Mouse (Mus musculus) kidney, embryonic 15.5 days (tissue): ENCODE measurements at regions not wholly inside any gene's neighbourhood (a gene's known extent, or its start where the extent isn't known, plus 50 kb on each side); places are given as distances from the start of the nearest gene placed in this dataset.

Experiments
- ATAC-seq: fragments of 200-750 bp; cut with Nextera tagmentation; replicated peaks from 2 replicates; pipeline ENCODE4 v1.8.0; 2017; ENCODE audit warnings: moderate TSS enrichment; ENCODE audit not compliant: low FRiP score
- H3K27ac ChIP-seq: fragments of 300-500 bp; sonication (generic); 2 replicates; pipeline ENCODE4 v1.5.1; 2015; ENCODE audit warnings: mild to moderate bottlenecking, inconsistent platforms
- H3K27me3 ChIP-seq: fragments of 300-500 bp; sonication (generic); 2 replicates; pipeline ENCODE4 v1.6.1; 2015; ENCODE audit warnings: inconsistent platforms
- H3K36me3 ChIP-seq: fragments of 300-500 bp; sonication (generic); 2 replicates; pipeline ENCODE4 v1.6.1; 2015; ENCODE audit warnings: inconsistent platforms
- H3K4me1 ChIP-seq: fragments of 300-500 bp; sonication (generic); 2 replicates; pipeline ENCODE4 v1.6.1; 2015; ENCODE audit warnings: inconsistent platforms
- H3K4me2 ChIP-seq: fragments of 300-500 bp; sonication (generic); 2 replicates; pipeline ENCODE4 v1.6.1; 2015; ENCODE audit warnings: moderate library complexity, mild to moderate bottlenecking, inconsistent platforms
- H3K4me3 ChIP-seq: fragments of 300-500 bp; sonication (generic); replicated peaks from 2 replicates; pipeline ENCODE4 v1.5.1; 2015; ENCODE audit warnings: mild to moderate bottlenecking, inconsistent platforms
- H3K9ac ChIP-seq: fragments of 300-500 bp; sonication (generic); 2 replicates; pipeline ENCODE4 v1.6.1; 2015; ENCODE audit warnings: mild to moderate bottlenecking, inconsistent platforms
- H3K9me3 ChIP-seq: fragments of 300-500 bp; sonication (generic); replicated peaks from 2 replicates; pipeline ENCODE4 v1.6.1; 2016; ENCODE audit warnings: inconsistent platforms
- WGBS: fragments of 180-500 bp; shearing (Covaris S2); methylation state at CpG from one replicate; pipeline ENCODE4 v1.1.7; 2015; ENCODE audit warnings: mixed read lengths; 5-methylcytosine and 5-hydroxymethylcytosine counted together

GRCm38 (mm10) chr11:31753211-31753610 is 81.5 kb upstream of the Bod1 start:
- Histone ChIP-seq H3K4me2 (no peak overlapping the region), H3K9me3 (no peaks in the 10 kb centered on the region), H3K9ac (no peak overlapping the region), H3K4me3 (no peak overlapping the region), H3K36me3 (no peaks in the 10 kb centered on the region), H3K4me1 (peaks cover 7% of the 10 kb centered on the region; the same call in 1 of the 2 replicates), H3K27ac (no peak overlapping the region), H3K27me3 (no peaks in the 10 kb centered on the region)
- ATAC-seq, result 0 out of 2 replicates have a peak, but pooled peaks have one; percentile 19
- WGBS, result 74% methylated on average over 3 of the region's 3 CpGs

- H3K27me3 ChIP-seq, result no peaks in the 10 kb centered on the region
- H3K9ac ChIP-seq, result no peak overlapping the region
- WGBS, result 43% methylated on average over 5 of the region's 5 CpGs
- H3K9me3 ChIP-seq, result no peaks in the 10 kb centered on the region
- no peak overlapping the region for H3K4me3 ChIP-seq
- 0 out of 2 replicates have a peak, but pooled peaks cover 2% of the 10 kb centered on the region for H3K4me1 ChIP-seq
- no peak overlapping the region for H3K27ac ChIP-seq
- H3K4me2 ChIP-seq, result no peak overlapping the region
- no peaks in the 10 kb centered on the region for H3K36me3 ChIP-seq
- ATAC-seq, result no peak
Measured at GRCm38 (mm10) chr11:31753711-31754161, 82.1 kb upstream of the Bod1 start.

GRCm38 (mm10) chr11:31754416-31754815 is 82.7 kb upstream of the Bod1 start:
- no peaks in the 10 kb centered on the region for H3K27me3 ChIP-seq
- no peak overlapping the region for H3K4me3 ChIP-seq
- H3K36me3 ChIP-seq, result no peaks in the 10 kb centered on the region
- 53% methylated on average over 4 of the region's 4 CpGs for WGBS
- H3K9ac ChIP-seq, result no peak overlapping the region
- no peak overlapping the region for H3K4me2 ChIP-seq
- no peak for ATAC-seq
- H3K9me3 ChIP-seq, result no peaks in the 10 kb centered on the region
- no peak overlapping the region for H3K27ac ChIP-seq
- H3K4me1 ChIP-seq, result no peaks in the 10 kb centered on the region

GRCm38 (mm10) chr11:31755858-31756257 is 84.2 kb upstream of the Bod1 start:
- 35% methylated on average over 3 of the region's 3 CpGs for WGBS

GRCm38 (mm10) chr11:31756355-31757145 is 84.9 kb upstream of the Bod1 start:
- H3K27ac ChIP-seq, result no peak overlapping the region
- 87% methylated on average over 10 of the region's 10 CpGs for WGBS
- H3K4me2 ChIP-seq, result no peak overlapping the region
- H3K4me3 ChIP-seq, result no peak overlapping the region
- H3K27me3 ChIP-seq, result no peaks in the 10 kb centered on the region
- H3K9me3 ChIP-seq, result no peaks in the 10 kb centered on the region
- no peak overlapping the region for H3K9ac ChIP-seq
- H3K4me1 ChIP-seq, result no peaks in the 10 kb centered on the region
- no peak for ATAC-seq
- no peaks in the 10 kb centered on the region for H3K36me3 ChIP-seq

More at GRCm38 (mm10) chr11:31755858-31756257, 84.2 kb upstream of the Bod1 start:
- H3K4me3 ChIP-seq, result no peak overlapping the region
- H3K27ac ChIP-seq, result no peak overlapping the region
- H3K4me2 ChIP-seq, result no peak overlapping the region
- ATAC-seq, result no peak
- no peaks in the 10 kb centered on the region for H3K36me3 ChIP-seq
- no peaks in the 10 kb centered on the region for H3K9me3 ChIP-seq
- no peaks in the 10 kb centered on the region for H3K4me1 ChIP-seq
- no peak overlapping the region for H3K9ac ChIP-seq
- no peaks in the 10 kb centered on the region for H3K27me3 ChIP-seq

- Histone ChIP-seq H3K27ac (no peak overlapping the region), H3K4me1 (no peaks in the 10 kb centered on the region), H3K4me3 (no peak overlapping the region), H3K9ac (no peak overlapping the region), H3K9me3 (no peaks in the 10 kb centered on the region), H3K4me2 (no peak overlapping the region), H3K27me3 (no peaks in the 10 kb centered on the region), H3K36me3 (no peaks in the 10 kb centered on the region)
- ATAC-seq, result no peak
- 68% methylated on average over 9 of the region's 9 CpGs for WGBS
Measured at GRCm38 (mm10) chr11:31759868-31760765, 88.4 kb upstream of the Bod1 start.

- WGBS, result 85% methylated on average over 3 of the region's 3 CpGs
- Histone ChIP-seq H3K4me2 (no peak overlapping the region), H3K9ac (no peak overlapping the region), H3K27ac (no peak overlapping the region), H3K36me3 (no peaks in the 10 kb centered on the region), H3K4me3 (no peak overlapping the region), H3K9me3 (no peaks in the 10 kb centered on the region), H3K4me1 (no peaks in the 10 kb centered on the region), H3K27me3 (no peaks in the 10 kb centered on the region)
- no peak for ATAC-seq
Measured at GRCm38 (mm10) chr11:31763856-31764255, 92.2 kb upstream of the Bod1 start.

- Histone ChIP-seq H3K9ac (no peak overlapping the region), H3K4me2 (no peak overlapping the region), H3K9me3 (no peaks in the 10 kb centered on the region), H3K4me1 (peaks cover 7% of the 10 kb centered on the region; the same call in 1 of the 2 replicates), H3K4me3 (no peak overlapping the region), H3K27ac (no peak overlapping the region), H3K27me3 (no peaks in the 10 kb centered on the region), H3K36me3 (no peaks in the 10 kb centered on the region)
- ATAC-seq, result no peak
- 79% methylated on average over 5 of the region's 5 CpGs for WGBS
Measured at GRCm38 (mm10) chr11:31766296-31766695, 94.6 kb upstream of the Bod1 start.

GRCm38 (mm10) chr11:31767727-31768495 is 96.2 kb upstream of the Bod1 start:
- no peak overlapping the region for H3K27ac ChIP-seq
- H3K27me3 ChIP-seq, result no peaks in the 10 kb centered on the region
- H3K4me1 ChIP-seq, result peaks cover 7% of the 10 kb centered on the region; the same call in 1 of the 2 replicates
- 62% methylated on average over 10 of the region's 10 CpGs for WGBS
- H3K4me3 ChIP-seq, result no peak overlapping the region
- H3K9me3 ChIP-seq, result no peaks in the 10 kb centered on the region
- H3K9ac ChIP-seq, result no peak overlapping the region
- no peak overlapping the region for H3K4me2 ChIP-seq
- no peaks in the 10 kb centered on the region for H3K36me3 ChIP-seq
- ATAC-seq, result no peak

- H3K27ac ChIP-seq, result no peak overlapping the region; the same call in 1 of the 2 replicates
- no peaks in the 10 kb centered on the region for H3K36me3 ChIP-seq
- H3K27me3 ChIP-seq, result no peaks in the 10 kb centered on the region
- peak; percentile 52 for ATAC-seq
- no peak overlapping the region for H3K9ac ChIP-seq
- H3K4me1 ChIP-seq, result peaks cover 7% of the 10 kb centered on the region; the same call in 1 of the 2 replicates
- no peak overlapping the region for H3K4me2 ChIP-seq
- H3K9me3 ChIP-seq, result peaks cover 6% of the 10 kb centered on the region; the same call in 1 of the 2 replicates
- no peak overlapping the region for H3K4me3 ChIP-seq
- 70% methylated on average over 4 of the region's 4 CpGs for WGBS
Measured at GRCm38 (mm10) chr11:31769804-31770654, 98.3 kb upstream of the Bod1 start.

GRCm38 (mm10) chr11:31770881-31771280 is 99.2 kb upstream of the Bod1 start:
- no peak overlapping the region for H3K4me2 ChIP-seq
- H3K27ac ChIP-seq, result no peak overlapping the region; the same call in 1 of the 2 replicates
- H3K27me3 ChIP-seq, result no peaks in the 10 kb centered on the region
- H3K4me1 ChIP-seq, result peaks cover 7% of the 10 kb centered on the region; the same call in 1 of the 2 replicates
- H3K9me3 ChIP-seq, result peaks cover 6% of the 10 kb centered on the region; the same call in 1 of the 2 replicates
- H3K36me3 ChIP-seq, result no peaks in the 10 kb centered on the region
- H3K4me3 ChIP-seq, result no peak overlapping the region
- ATAC-seq, result no peak; the same call in 1 of the 2 replicates
- 57% methylated on average over 7 of the region's 7 CpGs for WGBS
- no peak overlapping the region for H3K9ac ChIP-seq
